In genomic region chr8:123406786-123407185, GRCm38 (mm10) we compare ENCODE assay signal across 8 mouse cellular contexts. TPM values are rescaled to one million over a fixed set of nuclear protein-coding genes. Genes with fewer than 3 reads are reported as not detected.
DNase-seq lines count a peak whose midpoint lies in the region; ATAC-seq and TF ChIP-seq lines count a peak whose summit lies in the region.

Mc1r (plus strand) TSS chr8:123407107.

- H3K4me3 ChIP-seq in lung, embryonic 14.5 days (ENCODE audit: low read depth, low read length): no peak within 1 kb of the TSS

- H3K36me3 ChIP-seq in lung, embryonic 14.5 days (ENCODE audit: insufficient read depth): peaks cover 17% of the 10 kb centered on the region

- peak; percentile 83 for TF ChIP-seq CTCF in lung, embryonic 14.5 days (IDR thresholded peaks at IDR 0.05; ENCODE audit: low read depth)

- peak; percentile 31 for DNase-seq in urinary bladder, adult 2 months (ENCODE audit: low spot score)
- no peak for DNase-seq in urinary bladder, postnatal 10 days (ENCODE audit: low spot score)
- peak; percentile 39 for DNase-seq in c-Kit-negative CD71-positive TER-119-positive erythroid progenitor cells, embryonic 14.5 days (ENCODE audit: low read depth, low spot score)
- DNase-seq in frontal cortex, postnatal 25 days (ENCODE audit: low spot score in 2 of 2): peak; percentile 57 to 62
- peak; percentile 66 to 72 for DNase-seq in kidney, postnatal 25 days
- peak; percentile 75 for DNase-seq in lung, embryonic 14.5 days
- DNase-seq in retina, embryonic 14.5 days (ENCODE audit: low spot score): peak; percentile 82
- DNase-seq in urinary bladder, postnatal 36 days (ENCODE audit: low spot score in 2 of 2): peak; percentile 23 to 34

- H3K9me3 ChIP-seq in lung, embryonic 14.5 days (ENCODE audit: low read depth, low read length): no peaks in the 10 kb centered on the region

- 5% methylated on average over 4 of the region's 4 CpGs for WGBS in lung, embryonic 14.5 days

- no peak within 1 kb of the TSS for H3K4me2 ChIP-seq in lung, embryonic 14.5 days

- no peak within 1 kb of the TSS for H3K27ac ChIP-seq in lung, embryonic 14.5 days (ENCODE audit: low read depth)

- H3K4me1 ChIP-seq in lung, embryonic 14.5 days (ENCODE audit: insufficient read depth): no peaks in the 10 kb centered on the region

- H3K27me3 ChIP-seq in lung, embryonic 14.5 days (ENCODE audit: insufficient read depth, low read length): peaks cover 33% of the 10 kb centered on the region

- no peak for ATAC-seq in lung, embryonic 14.5 days (ENCODE audit: insufficient read depth)

- no peak within 1 kb of the TSS for H3K9ac ChIP-seq in lung, embryonic 14.5 days

RNA-seq across cellular contexts. Expression of gene Mc1r, which starts in this region (rescaled TPM):
- not detected in 2 replicates for polyA plus RNA-seq in urinary bladder, adult 2 months (2012; rRNA removed)
- polyA plus RNA-seq in lung, embryonic 14.5 days (2014; fragmentation: Nextera tagmentation; extraction: Ambion mirVana): not detected in 2 replicates

Comparison
In these comparisons a context has a peak if more than half of its experiments do, and no peak if none do; other contexts are left out.
1. Peak in DNase-seq in urinary bladder, adult 2 months; RNA of the gene not detected or under 1 TPM.
2. Peak in DNase-seq in lung, embryonic 14.5 days; RNA of the gene not detected or under 1 TPM.